Mouse (Mus musculus) heart, embryonic 16.5 days (tissue): ENCODE measurements at regions not wholly inside any gene's neighbourhood (a gene's known extent, or its start where the extent isn't known, plus 50 kb on each side); places are given as distances from the start of the nearest gene placed in this dataset.

ENCODE experiments used
- ATAC-seq: fragments of 200-750 bp; cut with Nextera tagmentation; replicated peaks from 2 replicates; pipeline ENCODE4 v1.8.0; 2017; ENCODE audit warnings: moderate number of reproducible peaks; ENCODE audit not compliant: insufficient read depth, low FRiP score; ENCODE audit errors: extremely low read depth
- H3K27ac ChIP-seq: fragments of 300-500 bp; sonication (generic); 2 replicates; pipeline ENCODE4 v1.5.1; 2014; ENCODE audit warnings: mild to moderate bottlenecking, low read length, control low read depth, moderate library complexity
- H3K27me3 ChIP-seq: fragments of 300-500 bp; sonication (generic); 2 replicates; pipeline ENCODE4 v1.6.1; 2014; ENCODE audit warnings: low read length, mixed read lengths; ENCODE audit not compliant: control insufficient read depth, insufficient read depth
- H3K36me3 ChIP-seq: fragments of 300-500 bp; sonication (generic); 2 replicates; pipeline ENCODE4 v1.6.1; 2014; ENCODE audit not compliant: control insufficient read depth, insufficient read depth
- H3K4me1 ChIP-seq: fragments of 300-500 bp; sonication (generic); 2 replicates; pipeline ENCODE4 v1.6.1; 2014; ENCODE audit warnings: low read length, mixed read lengths; ENCODE audit not compliant: control insufficient read depth, insufficient read depth
- H3K4me2 ChIP-seq: fragments of 300-500 bp; sonication (generic); 2 replicates; pipeline ENCODE4 v1.6.1; 2014; ENCODE audit warnings: low read depth, mild to moderate bottlenecking, control low read depth, low read length
- H3K4me3 ChIP-seq: fragments of 300-500 bp; sonication (generic); 2 replicates; pipeline ENCODE4 v1.5.1; 2014; ENCODE audit warnings: mild to moderate bottlenecking, control low read depth, low read length
- H3K9ac ChIP-seq: fragments of 300-500 bp; sonication (generic); 2 replicates; pipeline ENCODE4 v1.6.1; 2014; ENCODE audit warnings: low read length, control low read depth
- H3K9me3 ChIP-seq: fragments of 300-500 bp; sonication (generic); replicated peaks from 2 replicates; pipeline ENCODE4 v1.6.1; 2016; ENCODE audit warnings: low read length; ENCODE audit not compliant: control insufficient read depth
- WGBS: fragments of 180-500 bp; shearing (Covaris S2); extraction: QIAGEN DNeasy Blood & Tissue Kit; methylation state at CpG from one replicate; pipeline ENCODE4 v1.1.7; 2014; 5-methylcytosine and 5-hydroxymethylcytosine counted together

GRCm38 (mm10) chr11:114513446-114513845, 154.9 kb upstream of the Rpl38 start:
- no peak overlapping the region for H3K4me2 ChIP-seq
- no peaks in the 10 kb centered on the region for H3K4me1 ChIP-seq
- no peak overlapping the region for H3K9ac ChIP-seq
- H3K27ac ChIP-seq, result no peak overlapping the region
- H3K4me3 ChIP-seq, result no peak overlapping the region
- ATAC-seq, result no peak
- WGBS, result 19% methylated on average over 5 of the region's 5 CpGs
- no peaks in the 10 kb centered on the region for H3K36me3 ChIP-seq
- H3K9me3 ChIP-seq, result no peaks in the 10 kb centered on the region
- H3K27me3 ChIP-seq, result peaks cover 8% of the 10 kb centered on the region

DNA sequence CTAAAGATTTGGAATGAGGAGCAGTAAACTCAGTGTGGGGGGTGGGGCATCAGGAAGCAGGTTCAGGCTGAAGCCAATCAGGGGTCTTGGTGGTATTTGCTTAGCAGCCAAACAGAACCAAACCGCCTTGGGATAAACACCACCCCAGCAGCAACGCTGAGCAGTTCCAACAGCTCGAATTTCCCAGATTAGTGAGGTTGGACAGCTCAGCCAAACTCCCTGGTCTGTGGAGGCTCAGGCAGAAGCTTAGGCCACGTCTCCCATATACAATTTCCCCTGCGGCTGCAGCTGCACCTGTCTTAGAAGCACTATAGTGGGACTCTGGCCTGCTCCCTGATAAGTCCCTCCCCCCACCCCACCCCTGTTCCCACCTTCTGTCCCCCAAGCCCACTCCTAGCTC, 156.3 kb upstream of the Rpl38 start:
- 16% methylated on average over 5 of the region's 5 CpGs for WGBS
- H3K4me1 ChIP-seq, result no peaks in the 10 kb centered on the region
- no peaks in the 10 kb centered on the region for H3K9me3 ChIP-seq
- H3K27me3 ChIP-seq, result peaks cover 8% of the 10 kb centered on the region
- H3K36me3 ChIP-seq, result no peaks in the 10 kb centered on the region
- H3K27ac ChIP-seq, result no peak overlapping the region
- no peak for ATAC-seq
- no peak overlapping the region for H3K4me2 ChIP-seq
- no peak overlapping the region for H3K9ac ChIP-seq
- H3K4me3 ChIP-seq, result no peak overlapping the region

- no peak overlapping the region for H3K27ac ChIP-seq
- H3K4me2 ChIP-seq, result no peak overlapping the region
- H3K36me3 ChIP-seq, result no peaks in the 10 kb centered on the region
- no peaks in the 10 kb centered on the region for H3K4me1 ChIP-seq
- no peak for ATAC-seq
- H3K9ac ChIP-seq, result no peak overlapping the region
- no peaks in the 10 kb centered on the region for H3K9me3 ChIP-seq
- no peaks in the 10 kb centered on the region; the same call in 1 of the 2 replicates for H3K27me3 ChIP-seq
- no peak overlapping the region for H3K4me3 ChIP-seq
- 23% methylated on average over 5 of the region's 5 CpGs for WGBS
Observed at GRCm38 (mm10) chr11:114502562-114502961, 165.8 kb upstream of the Rpl38 start.

DNA sequence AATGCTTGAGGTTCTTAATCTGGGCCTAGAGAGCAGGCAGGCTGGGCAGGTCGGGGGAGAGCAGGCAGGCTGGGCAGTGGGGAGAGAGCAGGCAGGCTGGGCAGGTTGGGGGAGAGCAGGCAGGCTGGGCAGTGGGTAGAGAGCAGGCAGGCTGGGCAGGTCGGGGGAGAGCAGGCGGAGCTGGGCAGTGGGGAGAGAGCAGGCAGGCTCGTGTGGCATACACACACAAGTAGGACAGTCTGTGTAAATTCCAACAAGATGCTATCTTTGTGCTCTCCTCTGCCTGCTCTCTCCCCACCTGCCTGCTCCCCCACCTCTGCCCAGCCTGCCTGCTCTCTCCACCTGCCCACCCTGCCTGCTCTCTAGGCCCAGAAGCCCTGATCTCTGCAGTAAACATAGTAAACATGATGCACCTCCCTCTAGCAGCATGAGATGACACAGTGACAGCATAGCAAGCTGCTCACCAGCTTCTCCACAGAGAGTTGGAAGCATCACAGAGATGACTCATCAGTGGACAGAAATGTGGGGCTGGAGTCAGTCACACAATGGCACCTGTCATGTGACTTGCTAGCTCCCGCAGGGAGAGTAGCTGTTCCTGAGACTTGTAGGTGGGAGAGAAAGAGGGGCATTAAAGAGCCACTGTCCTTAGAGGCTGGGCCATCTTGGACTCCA, 166.3 kb upstream of the Rpl38 start:
- H3K27me3 ChIP-seq, result no peaks in the 10 kb centered on the region; the same call in 1 of the 2 replicates
- no peak overlapping the region for H3K4me2 ChIP-seq
- no peaks in the 10 kb centered on the region for H3K4me1 ChIP-seq
- H3K4me3 ChIP-seq, result no peak overlapping the region
- H3K27ac ChIP-seq, result no peak overlapping the region
- H3K36me3 ChIP-seq, result no peaks in the 10 kb centered on the region
- H3K9me3 ChIP-seq, result no peaks in the 10 kb centered on the region
- ATAC-seq, result peak; percentile 32; the same call in 1 of the 2 replicates
- 46% methylated on average over 5 of the region's 5 CpGs for WGBS
- no peak overlapping the region for H3K9ac ChIP-seq

DNA sequence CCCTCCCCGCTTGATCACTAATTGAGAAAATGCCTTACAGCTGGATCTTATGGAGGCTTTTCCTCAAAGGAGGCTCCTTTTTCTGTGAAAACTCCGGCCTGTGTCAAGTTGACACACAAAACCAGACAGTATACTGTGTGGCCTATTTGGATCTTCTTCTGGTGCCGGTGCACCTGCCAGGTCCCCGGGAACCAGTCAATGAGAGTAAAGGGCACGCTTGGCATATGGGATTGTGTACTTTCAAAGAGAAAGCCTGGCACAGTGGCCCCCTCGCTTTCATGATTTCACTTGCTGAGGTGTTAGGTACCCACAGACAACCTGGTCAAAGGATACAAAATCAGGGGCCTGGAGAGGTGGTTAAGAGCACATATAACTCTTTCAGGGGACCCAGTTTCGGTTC, 167.9 kb upstream of the Rpl38 start:
- no peak overlapping the region for H3K27ac ChIP-seq
- WGBS, result 92% methylated on average over 7 of the region's 7 CpGs
- H3K36me3 ChIP-seq, result no peaks in the 10 kb centered on the region
- no peak for ATAC-seq
- H3K4me2 ChIP-seq, result no peak overlapping the region
- no peaks in the 10 kb centered on the region for H3K9me3 ChIP-seq
- H3K4me3 ChIP-seq, result no peak overlapping the region
- H3K9ac ChIP-seq, result no peak overlapping the region
- H3K4me1 ChIP-seq, result no peaks in the 10 kb centered on the region
- H3K27me3 ChIP-seq, result no peaks in the 10 kb centered on the region; the same call in 1 of the 2 replicates

DNA sequence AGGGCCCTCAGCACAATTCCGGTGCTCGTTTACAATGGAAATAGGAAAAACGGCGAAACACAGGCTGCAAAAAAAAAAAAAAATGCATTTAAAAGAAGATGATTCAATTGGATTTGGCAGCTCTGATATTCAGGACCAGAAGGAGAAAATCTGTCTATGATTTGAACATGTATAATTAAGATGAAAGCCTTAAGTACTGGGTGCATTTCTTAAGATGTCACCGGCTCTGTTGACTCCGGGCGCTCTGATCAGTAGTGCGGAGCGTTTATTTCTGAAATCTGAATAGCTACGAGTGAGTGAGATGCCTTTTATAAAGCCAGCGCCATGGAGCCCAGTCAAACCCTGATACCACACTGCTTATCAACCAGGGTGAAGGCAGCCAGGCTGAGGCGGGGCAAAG, 168.7 kb upstream of the Rpl38 start:
- H3K4me1 ChIP-seq, result no peaks in the 10 kb centered on the region
- H3K27me3 ChIP-seq, result peaks cover under 1% of the 10 kb centered on the region; the same call in 1 of the 2 replicates
- 84% methylated on average over 12 of the region's 12 CpGs for WGBS
- no peak overlapping the region for H3K27ac ChIP-seq
- H3K9ac ChIP-seq, result no peak overlapping the region
- no peak for ATAC-seq
- H3K9me3 ChIP-seq, result no peaks in the 10 kb centered on the region
- no peaks in the 10 kb centered on the region for H3K36me3 ChIP-seq
- no peak overlapping the region for H3K4me2 ChIP-seq
- no peak overlapping the region for H3K4me3 ChIP-seq

- no peak overlapping the region for H3K9ac ChIP-seq
- no peak for ATAC-seq
- WGBS, result 30% methylated on average over 5 of the region's 5 CpGs
- no peaks in the 10 kb centered on the region for H3K4me1 ChIP-seq
- H3K9me3 ChIP-seq, result no peaks in the 10 kb centered on the region
- H3K4me2 ChIP-seq, result no peak overlapping the region
- no peaks in the 10 kb centered on the region for H3K36me3 ChIP-seq
- no peak overlapping the region for H3K27ac ChIP-seq
- no peak overlapping the region for H3K4me3 ChIP-seq
- H3K27me3 ChIP-seq, result peaks cover 24% of the 10 kb centered on the region
Observed at GRCm38 (mm10) chr11:114495520-114495921, 172.8 kb upstream of the Rpl38 start.

DNA sequence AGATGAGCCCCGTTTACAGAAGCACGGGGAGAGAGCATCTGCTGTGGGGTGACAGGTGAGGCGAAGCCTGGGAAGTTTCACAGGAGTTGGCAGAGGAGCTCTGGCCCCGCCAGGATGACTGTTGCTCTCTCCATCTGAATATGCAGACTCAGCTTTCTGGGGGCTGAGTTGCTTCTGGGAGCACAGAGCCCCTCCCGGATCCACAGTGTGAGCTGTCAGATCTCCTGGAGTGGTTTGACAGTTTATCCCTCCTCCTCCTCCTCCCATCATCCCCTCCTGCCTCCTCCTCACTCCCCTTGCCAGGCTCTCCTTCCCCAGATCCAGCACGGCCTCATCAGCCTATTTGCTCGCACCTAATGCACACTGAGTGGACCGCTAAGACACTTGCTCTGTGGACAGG, 181.9 kb upstream of the Rpl38 start:
- H3K9me3 ChIP-seq, result no peaks in the 10 kb centered on the region
- no peak overlapping the region for H3K4me2 ChIP-seq
- no peak overlapping the region for H3K27ac ChIP-seq
- no peaks in the 10 kb centered on the region for H3K36me3 ChIP-seq
- H3K9ac ChIP-seq, result no peak overlapping the region
- 25% methylated on average over 8 of the region's 8 CpGs for WGBS
- no peak for ATAC-seq
- peaks cover 13% of the 10 kb centered on the region for H3K27me3 ChIP-seq
- H3K4me3 ChIP-seq, result no peak overlapping the region
- peaks cover 2% of the 10 kb centered on the region; the same call in 1 of the 2 replicates for H3K4me1 ChIP-seq

DNA sequence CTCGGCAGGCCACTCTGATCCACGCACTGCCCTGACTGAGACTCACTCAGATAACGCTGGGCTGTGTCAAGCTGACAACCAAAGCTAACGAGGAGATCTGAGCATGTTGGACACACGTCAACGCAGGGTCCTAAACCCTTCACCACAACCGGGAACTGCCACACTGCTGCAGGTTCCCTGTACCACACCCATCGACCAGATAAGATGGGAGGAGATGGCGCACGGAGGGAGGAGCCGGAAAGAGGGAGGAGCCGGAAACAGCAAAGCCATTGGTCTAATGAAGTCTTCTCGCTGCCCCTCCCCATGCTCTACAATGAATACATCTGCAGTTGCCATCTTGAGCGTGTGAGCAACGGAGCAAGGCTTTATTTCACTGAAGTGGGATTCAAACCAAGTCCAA, 182.9 kb upstream of the Rpl38 start:
- Histone ChIP-seq H3K4me2 (peak overlapping the region; percentile 34; the same call in 1 of the 2 replicates), H3K27me3 (peaks cover 13% of the 10 kb centered on the region), H3K4me1 (peaks cover 2% of the 10 kb centered on the region; the same call in 1 of the 2 replicates), H3K27ac (no peak overlapping the region), H3K36me3 (no peaks in the 10 kb centered on the region), H3K9me3 (no peaks in the 10 kb centered on the region), H3K9ac (no peak overlapping the region), H3K4me3 (no peak overlapping the region)
- no peak for ATAC-seq
- 41% methylated on average over 15 of the region's 15 CpGs for WGBS
